Mouse (Mus musculus): ENCODE measurements at regions not wholly inside any gene's neighbourhood (a gene's known extent, or its start where the extent isn't known, plus 50 kb on each side); places are given as distances from the start of the nearest gene placed in this dataset.

DNA sequence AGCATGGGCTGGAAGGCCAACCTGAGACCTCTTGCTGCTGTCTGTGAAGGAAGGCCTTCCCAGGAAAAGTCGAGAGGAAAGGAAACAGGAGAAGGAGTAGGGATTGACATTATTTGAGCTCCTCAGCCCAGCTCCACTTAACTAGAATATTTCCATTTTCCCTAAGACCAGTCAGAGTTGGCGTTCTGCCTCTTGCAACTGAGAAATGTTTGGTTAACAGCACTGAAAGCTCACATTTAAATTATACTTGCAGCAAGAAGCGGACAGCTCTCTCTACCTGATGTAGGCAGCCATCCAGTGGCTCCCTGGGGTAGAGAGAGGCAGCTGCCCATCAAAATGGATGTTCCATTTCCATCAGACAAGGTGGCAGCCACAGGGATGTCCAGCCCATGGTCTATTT is 131.6 kb upstream of the Pkdcc start:
- no peak for ATAC-seq (replicated peaks; ENCODE audit: low read depth, poor library complexity, severe bottlenecking)

DNA sequence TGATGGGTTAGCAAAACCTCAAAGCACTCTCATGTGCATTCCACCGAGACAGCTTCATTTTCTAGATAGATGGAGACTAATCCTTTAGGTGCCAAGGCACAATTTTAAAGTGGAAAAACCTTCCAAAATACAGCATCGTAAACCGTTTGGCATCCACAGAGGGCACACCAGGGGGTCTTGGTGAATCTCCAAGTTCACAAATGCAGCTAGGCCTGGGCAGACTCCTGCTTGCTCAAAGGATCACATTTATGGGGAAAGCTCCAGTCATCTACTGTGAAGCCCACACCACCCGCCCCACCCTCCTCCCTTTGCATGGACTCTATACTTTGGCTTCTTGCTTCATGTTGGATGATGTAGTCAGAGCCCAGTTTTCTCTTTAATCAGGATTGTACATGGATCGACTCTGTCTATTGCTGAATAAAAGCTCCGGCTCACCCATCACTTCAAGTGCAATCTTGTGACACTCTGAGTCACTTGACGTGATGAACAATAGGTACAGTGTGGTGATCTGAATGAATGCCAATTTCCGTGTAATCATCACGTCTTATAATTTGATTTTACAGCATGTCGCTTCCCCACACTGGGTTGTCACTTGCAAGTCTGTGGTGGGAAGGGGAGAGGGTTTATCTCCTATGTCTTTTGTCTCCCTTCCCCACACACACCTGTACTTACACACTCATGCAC is 129.2 kb upstream of the Pkdcc start:
- ATAC-seq (replicated peaks; ENCODE audit: low read depth, poor library complexity, severe bottlenecking), result no peak

DNA sequence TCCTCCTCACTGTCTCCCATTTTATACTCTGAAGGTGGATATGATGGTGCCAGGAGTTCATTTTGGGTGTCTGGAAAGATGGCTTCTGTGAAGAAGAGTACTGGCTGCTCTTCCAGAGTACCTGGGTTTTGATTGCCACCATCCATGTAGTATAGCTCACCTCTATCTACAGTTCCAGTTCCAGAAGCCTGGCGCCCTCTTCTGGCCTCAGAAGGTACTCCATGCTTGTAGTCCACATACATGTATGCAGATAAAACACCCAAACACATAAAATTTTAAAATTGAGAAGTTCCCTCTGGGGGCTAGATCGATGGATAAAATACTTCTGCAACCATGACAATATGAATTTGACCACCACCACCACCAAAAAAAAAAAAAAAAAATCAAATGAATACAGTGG is 128.4 kb upstream of the Pkdcc start:
- no peak for ATAC-seq (replicated peaks; ENCODE audit: low read depth, poor library complexity, severe bottlenecking)

DNA sequence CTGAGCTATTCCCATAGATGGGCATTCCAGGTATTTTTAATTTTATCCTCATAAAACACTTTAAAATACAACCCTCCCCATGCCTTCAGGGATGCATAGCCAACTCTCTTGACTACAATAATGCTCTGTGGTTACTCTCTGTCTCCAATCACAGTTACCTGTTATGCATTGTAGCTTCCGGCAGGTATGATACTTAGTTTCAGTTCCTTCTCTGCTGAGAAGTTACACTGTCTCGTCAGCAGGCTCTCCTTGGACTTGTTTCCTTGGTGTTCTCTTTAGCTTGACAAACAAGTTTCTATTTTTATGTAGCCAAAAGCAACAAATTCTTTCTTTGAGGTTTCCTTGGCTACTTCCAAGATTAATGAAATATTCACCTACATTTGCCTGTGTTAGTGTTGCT is 126.6 kb upstream of the Pkdcc start:
- ATAC-seq (replicated peaks; ENCODE audit: low read depth, poor library complexity, severe bottlenecking), result no peak

DNA sequence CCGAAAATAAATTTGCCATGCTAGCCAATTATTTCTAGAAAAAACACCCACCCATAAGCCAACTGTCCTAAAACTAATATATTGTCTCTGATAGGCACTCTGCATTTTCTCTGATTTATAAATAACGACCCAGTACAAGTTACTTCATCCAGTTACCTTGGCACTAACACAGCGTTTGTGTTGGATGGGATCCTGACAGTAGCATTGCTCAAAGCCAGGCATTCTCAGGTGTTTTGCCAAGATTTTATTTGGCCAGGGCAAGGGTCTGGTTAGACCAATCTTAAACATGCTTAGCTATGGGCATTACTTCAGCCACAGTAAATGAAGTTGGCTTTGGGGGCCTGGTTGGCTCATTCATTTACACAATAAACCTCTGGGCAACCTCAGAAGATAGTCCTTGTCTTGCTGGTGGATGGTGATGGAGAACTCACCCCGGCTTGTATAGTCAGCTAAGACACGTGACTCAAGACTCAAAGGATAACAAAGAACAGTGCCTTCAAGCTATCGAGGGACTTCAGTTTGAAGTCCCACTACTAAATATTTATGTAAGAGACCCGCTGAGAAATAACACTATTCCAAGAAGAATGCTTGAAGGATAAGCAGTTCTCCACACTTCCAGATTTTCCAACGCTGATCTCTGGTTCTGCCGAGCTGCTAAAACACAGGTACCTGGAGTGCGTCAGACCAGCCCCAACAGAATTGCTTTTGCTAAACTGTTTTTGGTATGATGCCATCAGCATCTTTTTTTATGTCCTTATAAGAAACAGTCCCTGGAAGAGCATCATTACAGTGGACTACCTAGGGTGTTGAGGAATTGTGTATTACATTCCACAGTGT is 125.0 kb upstream of the Pkdcc start:
- no peak for ATAC-seq (replicated peaks; ENCODE audit: low read depth, poor library complexity, severe bottlenecking)

DNA sequence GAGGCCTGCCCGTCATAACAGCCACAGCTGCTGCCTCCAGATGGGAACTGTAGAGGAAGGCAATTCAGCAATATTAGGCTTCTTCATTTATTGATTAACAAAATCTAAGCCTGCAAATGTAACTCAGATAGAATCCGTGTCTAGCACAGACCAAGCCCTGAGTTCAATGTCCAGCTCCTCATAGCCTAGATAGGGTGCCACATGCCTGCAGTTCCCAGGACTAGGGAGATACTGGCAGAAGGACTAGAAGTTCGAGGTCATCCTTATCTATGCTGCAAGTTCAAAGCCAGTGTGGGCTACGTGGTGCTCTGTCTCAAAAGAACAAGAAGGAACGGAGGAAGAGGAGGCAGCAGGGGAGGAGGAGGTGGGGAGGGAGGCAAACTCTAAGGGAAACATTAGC is 121.2 kb upstream of the Pkdcc start:
- no peak for ATAC-seq (replicated peaks; ENCODE audit: low read depth, poor library complexity, severe bottlenecking)

DNA sequence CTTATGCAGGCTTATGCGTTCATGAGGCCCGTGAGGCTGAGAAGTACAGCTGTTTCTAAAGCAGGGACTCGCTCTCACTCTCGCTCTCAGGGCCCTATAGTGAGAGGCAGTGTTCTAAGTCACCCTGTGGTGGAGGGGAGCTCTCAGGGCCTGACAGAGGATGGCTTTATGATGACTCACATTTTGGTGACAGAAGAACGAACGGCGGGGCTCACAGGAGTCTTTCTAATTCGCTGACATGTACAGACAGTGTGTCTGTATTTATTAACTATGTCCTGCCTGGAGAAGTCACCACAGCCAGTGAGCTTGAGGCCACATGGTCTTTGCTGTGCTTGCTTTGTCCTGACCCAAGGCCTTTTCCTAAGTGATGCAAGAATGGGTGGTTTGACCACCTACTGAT is 118.6 kb upstream of the Pkdcc start:
- no peak for ATAC-seq (replicated peaks; ENCODE audit: low read depth, poor library complexity, severe bottlenecking)

DNA sequence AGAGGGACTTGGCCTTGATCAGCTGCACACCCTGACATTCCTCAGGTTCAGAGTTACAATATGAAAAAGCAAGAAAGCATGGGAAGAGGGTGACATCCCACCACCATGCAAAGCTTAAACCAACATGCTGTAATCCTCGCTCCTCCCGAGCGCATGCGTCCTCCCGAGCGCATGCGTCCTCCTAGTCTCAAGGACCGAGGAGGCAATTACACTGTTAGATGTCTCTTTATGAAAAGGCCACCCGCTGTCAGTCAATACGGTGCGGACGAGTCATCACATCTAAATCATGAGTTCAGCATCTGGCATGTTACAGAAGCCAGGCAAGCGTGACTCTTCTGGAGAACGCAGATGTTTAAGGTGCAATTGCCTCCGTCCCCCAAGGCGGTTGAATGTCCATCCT is 117.1 kb upstream of the Pkdcc start:
- ATAC-seq (replicated peaks; ENCODE audit: low read depth, poor library complexity, severe bottlenecking), result no peak

DNA sequence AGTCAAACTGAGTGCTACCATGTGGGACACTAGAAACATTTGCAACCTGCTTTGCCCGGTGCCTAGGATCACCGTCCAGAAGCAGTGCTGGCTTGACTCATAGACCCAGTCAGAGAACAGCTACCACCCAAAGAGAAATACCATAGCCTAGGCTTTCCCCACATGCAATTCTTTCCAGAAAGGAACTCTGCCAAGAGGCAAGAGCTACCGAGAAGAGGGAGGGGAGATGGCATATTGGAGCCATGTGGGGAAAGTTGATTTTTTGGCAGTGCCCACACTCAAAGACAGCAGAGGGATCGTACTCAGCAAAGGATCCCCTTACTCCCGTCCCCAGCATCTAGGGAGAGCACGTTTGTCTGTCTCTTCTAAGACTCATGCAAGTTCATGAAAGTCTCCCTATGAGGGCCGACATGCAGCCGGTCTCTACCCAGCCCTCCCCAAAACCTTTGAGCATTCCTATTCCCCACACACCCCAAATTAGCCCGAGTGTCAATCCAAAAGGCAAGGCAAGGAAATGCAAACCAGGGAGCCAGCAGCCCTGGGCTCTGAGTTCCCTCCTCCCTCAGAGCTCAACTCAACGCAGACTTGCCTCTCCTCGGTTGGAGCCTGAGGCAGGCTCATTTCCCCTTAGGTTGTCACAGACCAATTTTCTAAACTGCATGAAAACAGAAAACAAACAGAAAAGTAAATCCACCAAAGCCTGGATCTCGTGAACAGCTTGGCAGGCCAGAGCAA is 116.2 kb upstream of the Pkdcc start:
- ATAC-seq (replicated peaks; ENCODE audit: low read depth, poor library complexity, severe bottlenecking), result no peak

DNA sequence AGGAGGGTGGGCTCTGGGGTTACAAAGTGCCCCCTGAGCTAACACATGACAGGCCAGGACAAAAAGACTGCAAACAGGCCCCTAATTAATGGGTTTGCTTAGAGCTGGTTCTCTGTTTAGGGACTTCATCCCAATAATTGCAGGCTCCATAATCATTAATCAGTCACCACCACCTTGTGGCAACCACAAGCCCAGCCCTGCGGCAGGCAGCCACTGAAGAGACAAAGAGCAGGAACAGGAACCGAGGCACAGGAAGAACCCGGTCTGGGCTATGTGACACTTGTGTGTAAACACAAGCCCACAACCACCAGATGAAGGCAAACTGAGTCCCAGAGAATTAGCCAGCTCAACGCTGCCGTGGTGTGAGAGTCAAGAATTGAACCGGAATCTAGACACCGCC is 114.1 kb upstream of the Pkdcc start:
- ATAC-seq (replicated peaks; ENCODE audit: low read depth, poor library complexity, severe bottlenecking), result peak; percentile 87

DNA sequence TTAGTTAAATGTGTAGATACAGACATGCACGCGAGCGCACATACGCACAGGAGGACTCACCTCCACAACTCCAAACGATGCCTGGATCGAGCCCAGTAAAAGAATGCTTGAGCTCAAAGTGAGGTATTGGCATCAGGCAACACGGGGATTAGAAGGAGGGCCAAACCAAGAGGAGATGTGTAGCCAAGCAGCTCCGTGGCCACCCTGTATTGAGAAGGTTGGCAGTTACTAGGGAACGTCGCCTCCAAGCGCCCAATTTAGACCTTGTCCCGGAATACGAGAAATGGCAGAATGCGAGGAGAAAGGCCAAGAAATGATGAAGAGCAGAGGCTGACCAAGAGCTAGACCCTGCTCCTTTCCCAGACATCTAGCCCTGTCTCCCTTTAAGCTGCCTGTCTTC is 113.3 kb upstream of the Pkdcc start:
- ATAC-seq (replicated peaks; ENCODE audit: low read depth, poor library complexity, severe bottlenecking), result no peak

DNA sequence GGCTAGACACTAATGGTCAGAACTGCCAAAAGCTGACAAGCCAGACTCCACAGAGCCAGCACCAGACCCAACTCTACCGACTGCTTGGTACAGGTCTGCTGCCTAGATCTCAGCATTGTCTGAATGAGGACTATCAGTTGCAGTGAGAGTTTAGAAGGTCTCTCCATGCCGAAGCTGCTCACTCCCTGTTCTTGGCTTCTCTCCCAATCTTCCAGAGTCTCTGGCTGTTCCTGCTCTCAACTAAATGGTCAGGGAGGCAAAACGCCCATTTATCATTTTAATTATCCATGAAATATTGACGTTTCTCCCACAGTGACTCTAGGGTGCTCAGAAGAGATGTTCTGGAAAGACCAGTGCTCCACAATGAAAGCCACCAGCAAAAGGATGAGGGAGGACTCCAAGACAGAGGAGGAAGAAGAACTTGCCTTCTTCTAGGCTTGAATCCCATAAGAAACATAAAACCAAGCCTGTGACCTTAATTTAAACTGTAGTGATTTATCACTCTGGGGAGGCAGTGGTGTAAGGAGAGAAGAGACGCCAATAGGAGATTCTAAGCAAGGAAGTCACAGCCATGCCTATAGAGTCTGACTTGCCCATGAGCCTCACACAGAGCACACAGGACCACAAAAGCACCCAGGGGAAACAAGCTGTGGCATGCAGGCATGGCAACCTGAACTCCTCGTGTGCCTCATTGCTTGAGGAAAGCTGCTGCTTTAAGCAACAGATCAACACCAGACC is 112.2 kb upstream of the Pkdcc start:
- no peak for ATAC-seq (replicated peaks; ENCODE audit: low read depth, poor library complexity, severe bottlenecking)

DNA sequence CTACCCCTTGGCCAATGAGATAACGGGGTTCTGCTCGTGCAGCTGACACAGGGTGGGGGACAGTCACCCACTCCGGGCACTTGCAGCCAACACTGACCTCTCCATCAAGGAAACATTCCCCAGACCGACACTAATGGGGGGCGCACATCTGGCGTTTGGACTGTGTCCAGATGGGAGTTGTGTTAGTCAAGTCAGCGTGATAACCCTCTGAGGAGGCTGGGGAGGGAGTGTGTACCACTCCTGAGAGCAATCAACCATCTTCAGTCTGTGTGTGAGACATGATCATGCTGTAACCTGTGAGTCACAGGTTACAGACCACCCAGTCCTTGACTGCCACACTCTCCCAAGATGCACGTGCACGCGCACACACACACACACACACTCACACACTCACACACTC is 106.9 kb upstream of the Pkdcc start:
- no peak for ATAC-seq (replicated peaks; ENCODE audit: low read depth, poor library complexity, severe bottlenecking)

DNA sequence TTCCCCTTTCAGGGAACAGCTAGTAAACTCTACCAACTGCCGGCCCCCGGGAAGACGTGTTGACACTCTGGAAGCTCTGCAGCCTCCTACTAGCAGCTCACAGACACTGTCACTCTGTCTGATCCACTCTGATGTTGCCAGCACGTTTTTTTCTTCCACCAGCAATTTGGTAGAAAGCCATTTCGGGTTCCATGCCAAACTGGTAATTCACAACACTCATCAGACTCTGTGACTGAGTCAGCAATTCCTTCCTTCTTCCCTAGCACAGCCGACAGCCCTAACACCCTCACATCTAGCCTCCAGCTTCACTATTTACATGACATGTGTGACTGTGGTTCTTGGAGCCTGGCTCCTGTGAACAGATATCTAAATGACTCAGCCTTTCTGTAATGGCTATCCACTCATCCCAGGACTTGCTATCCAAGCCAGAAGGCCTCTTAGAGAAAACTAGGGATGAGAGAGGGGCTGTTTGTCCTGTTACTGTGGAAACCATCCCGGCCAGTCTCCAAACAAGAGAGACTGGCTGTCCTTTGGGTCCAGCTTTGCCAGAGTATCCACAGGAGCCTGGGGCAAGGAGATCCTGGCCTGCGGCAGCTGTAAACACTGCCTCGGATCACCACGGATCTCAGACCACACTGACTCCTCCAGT is 105.2 kb upstream of the Pkdcc start:
- ATAC-seq (replicated peaks; ENCODE audit: low read depth, poor library complexity, severe bottlenecking), result no peak

DNA sequence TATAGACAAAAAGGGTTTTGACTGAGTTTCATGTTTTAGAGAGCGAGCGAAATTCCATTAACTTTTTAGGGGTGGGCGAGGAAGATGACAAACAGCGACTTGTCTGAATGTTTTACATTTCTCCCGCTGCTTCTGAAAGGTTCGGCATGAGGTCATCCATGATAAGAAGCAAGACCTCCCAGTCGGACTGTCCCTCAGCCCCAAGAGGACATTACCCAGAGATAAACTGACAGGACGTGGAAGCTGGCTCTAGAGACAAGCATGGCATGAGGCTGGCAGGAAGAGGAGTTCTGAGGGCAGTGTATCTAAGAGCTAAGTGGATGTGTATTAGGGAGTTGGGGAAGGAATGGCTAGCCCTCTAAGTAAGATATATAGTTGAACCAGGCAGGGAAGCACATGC is 104.5 kb upstream of the Pkdcc start:
- ATAC-seq (replicated peaks; ENCODE audit: low read depth, poor library complexity, severe bottlenecking), result no peak

DNA sequence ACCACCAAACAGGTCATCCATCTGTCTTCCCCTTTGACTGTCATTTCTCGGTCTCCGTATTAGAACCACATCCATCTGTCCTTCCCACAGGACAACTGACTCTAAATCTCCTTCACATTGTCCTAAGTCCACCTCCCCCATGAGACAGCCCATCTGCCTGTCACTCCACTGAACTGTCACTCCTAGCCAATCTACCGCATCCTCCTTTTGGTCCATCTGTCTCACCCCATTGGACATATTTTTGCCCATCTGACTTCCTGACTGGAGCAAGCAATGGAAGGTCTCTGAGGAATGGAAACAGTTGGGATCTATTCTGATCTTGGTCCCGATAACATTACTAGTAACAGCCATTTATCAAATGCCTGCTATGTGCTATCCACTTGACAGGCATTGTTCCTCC is 99.9 kb upstream of the Pkdcc start:
- no peak for ATAC-seq (replicated peaks; ENCODE audit: low read depth, poor library complexity, severe bottlenecking)

DNA sequence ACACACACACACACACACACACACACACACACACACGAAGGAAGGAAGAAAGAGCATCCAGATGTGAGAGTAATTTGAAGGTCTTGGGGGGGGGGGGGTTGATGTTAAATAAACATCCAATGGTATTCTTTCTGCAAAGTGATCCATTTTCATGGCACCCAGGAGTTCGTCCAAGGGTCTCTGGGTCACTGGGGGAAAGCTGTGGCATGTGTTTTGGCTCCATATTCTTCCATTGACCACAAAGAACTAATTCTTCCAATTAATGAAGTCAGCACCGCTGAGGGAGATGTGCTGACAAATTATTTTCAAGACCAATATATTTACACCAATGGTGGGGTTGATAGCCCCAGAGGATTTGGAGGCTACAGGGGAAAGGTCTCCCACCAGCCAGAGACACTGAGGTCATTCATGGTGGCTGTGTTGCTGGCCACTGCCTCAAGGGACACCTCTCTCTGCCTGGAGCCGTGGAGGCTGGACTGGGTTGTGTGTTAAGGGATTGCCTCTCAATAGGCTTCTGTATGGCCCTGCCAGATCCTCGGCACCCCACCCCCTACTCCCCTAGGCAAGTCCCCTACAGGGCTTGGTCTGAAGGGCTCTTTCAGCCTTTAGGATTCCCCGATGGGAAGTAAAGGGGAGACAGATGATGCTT is 99.1 kb upstream of the Pkdcc start:
- ATAC-seq (replicated peaks; ENCODE audit: low read depth, poor library complexity, severe bottlenecking), result no peak

DNA sequence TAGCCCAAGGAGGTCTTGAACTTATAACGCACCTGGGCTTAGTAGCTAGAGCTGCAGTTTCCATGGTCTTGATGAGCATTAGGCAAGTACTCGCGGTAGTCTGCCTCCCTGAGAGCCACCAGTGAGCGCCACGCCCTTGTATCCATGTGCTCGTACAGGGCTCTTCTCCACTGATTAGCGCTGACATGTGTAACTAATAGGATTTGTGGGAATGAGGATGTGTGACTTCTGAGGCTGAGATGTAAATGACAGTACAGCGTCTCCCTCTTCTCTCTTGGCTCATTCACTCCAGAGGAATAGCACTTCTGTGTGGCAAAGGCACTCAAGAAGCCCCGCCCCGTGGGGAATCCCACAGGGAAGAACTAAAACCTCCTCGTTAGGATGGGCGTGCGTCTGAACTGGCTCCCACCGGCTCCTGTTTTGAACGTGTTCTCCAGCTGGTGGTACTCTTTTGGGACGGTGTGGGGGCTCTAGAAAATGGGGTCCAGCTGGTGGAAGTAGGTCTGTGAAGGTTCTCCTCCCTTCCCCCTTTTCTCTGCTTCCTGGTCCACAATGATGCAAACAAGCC is 94.3 kb upstream of the Pkdcc start:
- ATAC-seq (replicated peaks; ENCODE audit: low read depth, poor library complexity, severe bottlenecking), result no peak

All from common myeloid progenitor, adult 5-6 weeks (primary cell).